Mouse (Mus musculus): Measurements from ENCODE around the gene Kctd17. TPM values are rescaled to one million over a fixed set of nuclear protein-coding genes. Genes with fewer than 3 reads are reported as not detected.

The Kctd17 gene
- polyA plus RNA-seq (2012; rRNA removed), result 119 and 137 TPM in 2 replicates

DNA sequence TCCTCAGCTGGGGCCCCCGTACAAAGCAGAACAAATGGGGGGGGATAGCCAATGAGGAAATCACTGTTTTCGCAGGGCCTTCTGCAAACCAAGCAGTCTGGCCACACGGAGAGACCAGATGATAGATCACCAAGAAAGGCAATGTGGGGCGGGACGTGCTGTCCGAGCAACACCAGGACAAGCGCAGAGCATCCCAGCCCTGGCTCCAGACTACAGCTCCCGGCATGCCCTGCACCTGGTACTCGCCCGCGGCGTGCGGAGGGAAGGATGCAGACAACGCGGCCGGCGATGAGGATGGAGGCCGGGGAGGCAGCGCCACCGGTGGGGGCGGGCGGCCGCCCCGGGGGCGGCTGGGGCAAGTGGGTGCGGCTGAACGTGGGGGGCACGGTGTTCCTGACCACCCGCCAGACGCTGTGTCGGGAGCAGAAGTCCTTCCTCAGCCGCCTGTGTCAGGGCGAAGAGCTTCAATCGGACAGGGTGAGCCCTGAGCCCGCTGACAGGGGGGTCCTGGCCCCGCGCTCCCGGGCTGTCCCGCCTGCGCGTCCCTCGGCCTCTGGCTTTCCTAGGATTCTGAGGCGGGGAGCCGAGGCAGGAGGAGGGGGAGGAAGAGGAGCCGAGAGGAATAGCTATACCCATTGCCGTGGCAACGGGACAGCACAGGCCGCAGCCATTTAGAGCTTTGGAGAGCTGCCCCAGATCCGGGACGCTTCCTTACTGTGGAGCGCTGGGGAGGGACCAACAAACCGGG is at the start of gene Kctd17:
TSS of gene Kctd17 (plus strand) at position 174 of the 748 bp plus-strand sequence.

DNA sequence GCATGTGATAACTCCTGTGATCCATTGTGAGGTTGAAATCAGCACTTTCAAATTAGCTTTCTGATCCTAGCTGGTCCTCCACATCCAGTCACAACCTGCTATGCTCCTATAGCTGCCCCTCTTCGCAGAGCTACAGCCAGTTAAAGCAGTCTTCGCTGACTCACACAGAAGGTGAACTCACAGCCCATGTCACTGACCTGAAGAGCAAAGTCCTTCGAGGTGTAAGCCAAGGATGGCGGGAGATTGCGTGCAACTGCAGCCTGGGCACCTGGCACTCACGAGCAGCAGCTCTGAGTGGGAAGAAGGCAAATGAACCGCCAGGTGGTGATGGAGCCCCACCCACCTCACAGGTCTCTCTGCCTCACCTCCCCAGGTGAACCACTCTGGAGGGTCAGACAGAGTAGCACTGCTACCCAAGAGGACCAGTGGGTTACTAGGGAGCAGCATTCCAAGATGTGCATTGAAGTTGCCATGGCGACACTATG is 32.8 kb upstream of the Kctd17 start, which contains the start of gene Tex33:
TSS of gene Tex33 (minus strand) at position 435 of the 485 bp plus-strand sequence.

DNA sequence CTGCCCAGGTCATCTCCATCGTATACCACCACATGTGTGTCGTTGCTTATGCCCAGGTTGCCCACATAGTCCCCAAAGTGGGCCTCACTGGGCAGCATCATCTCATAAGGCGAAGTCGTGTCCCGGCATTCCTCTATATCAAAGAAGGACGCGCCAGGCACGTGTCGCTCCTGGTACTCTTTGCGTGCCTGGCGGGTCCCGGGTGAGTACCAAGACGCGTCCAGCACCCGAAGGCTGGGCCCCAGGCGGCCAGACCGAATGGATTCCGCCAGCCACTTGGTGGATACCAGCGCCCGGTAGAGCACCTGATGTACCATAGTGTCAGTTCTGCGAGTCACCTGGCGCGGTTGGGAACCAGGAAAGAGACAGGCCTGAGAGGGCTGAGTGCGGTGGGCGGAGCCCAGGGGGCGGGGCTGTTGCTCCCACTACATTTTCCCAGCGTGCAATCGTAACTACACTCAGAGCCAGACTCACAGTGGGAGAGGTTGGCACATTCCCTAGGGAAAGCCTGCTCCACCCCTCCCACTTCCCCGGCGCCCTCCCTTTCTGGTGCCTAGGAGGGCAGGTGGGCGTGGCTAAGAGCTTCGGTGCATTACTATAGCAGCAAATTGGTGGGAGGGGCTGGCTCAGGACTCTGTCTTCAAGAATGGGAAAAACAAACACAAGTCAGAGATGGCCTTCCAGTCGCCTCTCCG is 22.7 kb upstream of the Kctd17 start, which contains the start of gene Tst:
TSS of gene Tst (minus strand) at position 391 of the 695 bp plus-strand sequence.

DNA sequence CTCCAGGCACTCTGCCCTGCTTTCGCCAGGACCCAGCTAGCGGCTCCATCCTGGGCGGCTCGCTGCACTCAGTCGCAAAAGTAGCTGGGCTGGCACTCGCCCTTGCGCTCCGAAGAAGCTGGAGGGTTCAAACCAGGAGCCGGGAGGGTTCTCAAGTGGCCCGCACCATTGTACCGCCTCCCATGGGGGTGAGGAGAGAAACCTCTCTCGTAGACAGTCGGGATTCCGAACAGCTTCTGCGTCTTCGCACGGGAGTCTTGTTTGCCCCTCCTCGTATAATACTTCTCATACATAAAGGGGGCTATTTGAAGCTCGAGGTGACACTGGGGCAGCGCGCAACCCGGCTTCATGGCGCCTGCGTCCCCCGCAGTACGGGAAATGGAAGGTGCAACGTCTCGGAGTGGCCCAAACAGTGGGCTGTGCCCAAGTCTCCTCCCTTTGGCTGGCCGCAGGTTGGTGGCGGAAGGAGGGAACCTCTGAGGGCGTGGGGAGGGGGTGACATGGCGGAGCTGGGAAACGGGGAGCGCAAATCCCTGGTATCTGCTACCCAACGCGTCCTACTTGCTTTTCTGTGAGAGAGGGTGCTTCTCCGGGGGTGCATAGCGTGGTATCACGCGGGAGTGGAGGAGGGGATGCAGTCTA is 21.9 kb upstream of the Kctd17 start, which contains the start of gene Mpst:
TSS of gene Mpst (plus strand) at position 124 of the 642 bp plus-strand sequence.

DNA sequence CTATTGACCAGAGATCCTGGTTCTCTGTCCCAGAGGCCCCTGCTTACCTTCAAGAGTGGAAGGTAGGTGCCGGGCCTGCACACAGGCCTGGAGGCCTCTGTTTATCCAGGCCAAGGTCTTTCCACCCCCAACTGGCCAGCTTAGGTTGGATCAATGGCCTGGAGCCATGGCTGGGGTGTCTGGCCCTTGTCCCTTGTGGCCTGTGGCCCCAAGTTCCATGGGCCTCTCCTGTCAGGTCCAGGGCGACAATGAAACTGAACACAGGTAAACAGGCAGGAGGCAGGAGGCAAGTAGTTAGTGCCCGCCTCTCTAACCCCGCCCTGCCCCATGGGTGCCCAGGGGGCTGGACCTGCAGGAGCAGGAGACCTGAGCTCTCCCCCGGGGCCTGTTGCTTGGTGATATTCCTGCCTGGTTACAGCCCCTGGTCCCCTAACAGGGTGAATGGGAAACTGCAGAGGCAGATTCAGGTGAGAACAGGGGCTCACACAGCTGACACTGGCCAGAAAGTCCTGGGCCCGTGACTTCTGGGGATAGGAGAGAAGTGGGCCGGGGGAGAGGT is 40.1 kb downstream of the Kctd17 start, which contains the start of gene Tmprss6:
TSS of gene Tmprss6 (minus strand) at position 256 of the 559 bp plus-strand sequence.

Other genes starting within 250 kb of the Kctd17 start
- 0.15 and 0.19 TPM in 2 replicates for gene Pvalb, start 222.2 kb upstream of the Kctd17 start, polyA plus RNA-seq (2012; rRNA removed)
- gene Ncf4, start 183.8 kb upstream of the Kctd17 start, polyA plus RNA-seq (2012; rRNA removed), result 4.8 and 12.2 TPM in 2 replicates
- gene Csf2rb2, start 122.8 kb upstream of the Kctd17 start, polyA plus RNA-seq (2012; rRNA removed), result 0.30 and 1.1 TPM in 2 replicates
- gene Csf2rb, start 102.8 kb upstream of the Kctd17 start, polyA plus RNA-seq (2012; rRNA removed), result 2.2 and 3.5 TPM in 2 replicates
- gene Tex33, start 32.7 kb upstream of the Kctd17 start, polyA plus RNA-seq (2012; rRNA removed), result 0.07 TPM in 1 of 2 replicates, not detected in the other
- 8.8 and 9.3 TPM in 2 replicates for gene Tst, start 22.7 kb upstream of the Kctd17 start, polyA plus RNA-seq (2012; rRNA removed)
- 39.8 and 53.5 TPM in 2 replicates for gene Mpst, start 22.1 kb upstream of the Kctd17 start, polyA plus RNA-seq (2012; rRNA removed)
- gene Tmprss6, start 40.1 kb downstream of the Kctd17 start, polyA plus RNA-seq (2012; rRNA removed), result 0.27 and 0.84 TPM in 2 replicates
- 0.04 and 0.07 TPM in 2 replicates for gene Il2rb, start 66.7 kb downstream of the Kctd17 start, polyA plus RNA-seq (2012; rRNA removed)
- 9.8 and 20.4 TPM in 2 replicates for gene C1qtnf6, start 102.9 kb downstream of the Kctd17 start, polyA plus RNA-seq (2012; rRNA removed)
- gene Sstr3, start 116.1 kb downstream of the Kctd17 start, polyA plus RNA-seq (2012; rRNA removed), result 0.14 and 0.16 TPM in 2 replicates
- gene Rac2, start 144.2 kb downstream of the Kctd17 start, polyA plus RNA-seq (2012; rRNA removed), result 9.5 and 42.8 TPM in 2 replicates
- gene Cyth4, start 168.5 kb downstream of the Kctd17 start, polyA plus RNA-seq (2012; rRNA removed), result 4.4 and 5.4 TPM in 2 replicates

Measured in central nervous system, embryonic 11.5 days (tissue).